Mouse (Mus musculus) heart, embryonic 11.5 days (tissue): ENCODE data around the gene Akap14. TPM values are rescaled to one million over a fixed set of nuclear protein-coding genes. Genes with fewer than 3 reads are reported as not detected.
A peak's percentile ranks its signal among the peaks of the same experiment; 100 is the strongest.
"Not testable (repeated sequence)": the region's sequence is repeated elsewhere in the genome, so short reads cannot be mapped to it uniquely, and the experiment has no call there.

ENCODE experiments used
- ATAC-seq: fragments of 200-750 bp; cut with Nextera tagmentation; replicated peaks from 2 replicates; pipeline ENCODE4 v1.8.0; 2017; ENCODE audit warnings: moderate library complexity; ENCODE audit not compliant: insufficient number of reproducible peaks, low FRiP score, low TSS enrichment
- H3K27ac ChIP-seq: fragments of 300-500 bp; sonication (generic); 2 replicates; pipeline ENCODE4 v1.5.1; 2014; ENCODE audit warnings: mild to moderate bottlenecking, low read depth, low read length
- H3K27me3 ChIP-seq: fragments of 300-500 bp; sonication (generic); 2 replicates; pipeline ENCODE4 v1.6.1; 2014; ENCODE audit warnings: mild to moderate bottlenecking, low read length, mixed read lengths; ENCODE audit not compliant: control insufficient read depth, insufficient read depth
- H3K36me3 ChIP-seq: fragments of 300-500 bp; sonication (generic); 2 replicates; pipeline ENCODE4 v1.6.1; 2014; ENCODE audit warnings: mild to moderate bottlenecking, low read length, moderate library complexity, mixed read lengths; ENCODE audit not compliant: control insufficient read depth, insufficient read depth
- H3K4me1 ChIP-seq: fragments of 300-500 bp; sonication (generic); 2 replicates; pipeline ENCODE4 v1.6.1; 2014; ENCODE audit warnings: low read length; ENCODE audit not compliant: control insufficient read depth, insufficient read depth
- H3K4me2 ChIP-seq: fragments of 300-500 bp; sonication (generic); 2 replicates; pipeline ENCODE4 v1.6.1; 2014; ENCODE audit warnings: mild to moderate bottlenecking, moderate library complexity
- H3K4me3 ChIP-seq: fragments of 300-500 bp; sonication (generic); 2 replicates; pipeline ENCODE4 v1.5.1; 2014; ENCODE audit warnings: low read depth, low read length
- H3K9ac ChIP-seq: fragments of 300-500 bp; sonication (generic); 2 replicates; pipeline ENCODE4 v1.6.1; 2014; ENCODE audit warnings: mild to moderate bottlenecking, low read depth, low read length, moderate library complexity
- H3K9me3 ChIP-seq: fragments of 300-500 bp; sonication (generic); replicated peaks from 2 replicates; pipeline ENCODE4 v1.6.1; 2016; ENCODE audit warnings: low read length; ENCODE audit not compliant: control insufficient read depth
- WGBS: fragments of 180-500 bp; shearing (Covaris S2); extraction: QIAGEN DNeasy Blood & Tissue Kit; methylation state at CpG from one replicate; pipeline ENCODE4 v1.1.7; 2014; ENCODE audit not compliant: insufficient replicate concordance; 5-methylcytosine and 5-hydroxymethylcytosine counted together
- polyA plus RNA-seq: library from polyadenylated mRNA; unstranded; fragments of >200 nt; fragmentation: Nextera tagmentation; extraction: Ambion mirVana; gene quantifications from 2 replicates; pipeline ENCODE4 v1.2.1, GENCODE M21; 2014

The Akap14 gene
- polyA plus RNA-seq, 1 experiment from 2014 or later: not detected

DNA sequence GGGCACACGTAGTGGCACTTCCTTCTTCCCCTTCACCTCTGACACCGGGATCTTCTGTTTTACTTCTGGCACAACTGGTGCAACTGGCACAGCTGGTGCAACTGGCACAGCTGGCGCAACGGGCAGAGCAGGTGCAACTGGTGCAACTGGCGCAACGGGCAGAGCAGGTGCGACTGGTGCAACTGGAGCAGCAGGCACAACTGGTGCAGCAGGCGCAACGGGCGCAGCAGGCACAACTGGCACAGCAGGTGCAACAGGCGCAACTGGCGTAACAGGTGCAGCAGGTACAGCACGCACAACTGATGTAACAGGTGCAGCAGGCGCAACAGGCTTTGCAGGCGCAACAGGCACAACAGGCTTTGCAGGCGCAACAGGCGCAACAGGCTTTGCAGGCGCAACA is 5.5 kb downstream of the Akap14 start:
- H3K4me3 ChIP-seq: no peak overlapping the region
- no peaks in the 10 kb centered on the region for H3K9me3 ChIP-seq
- H3K4me2 ChIP-seq: no peak overlapping the region
- ATAC-seq: no peak
- H3K27me3 ChIP-seq: peaks cover 2% of the 10 kb centered on the region; the same call in 1 of the 2 replicates
- H3K9ac ChIP-seq: no peak overlapping the region
- H3K27ac ChIP-seq: no peak overlapping the region
- H3K4me1 ChIP-seq: no peaks in the 10 kb centered on the region
- 69% methylated on average over 18 of the region's 18 CpGs for WGBS
- no peaks in the 10 kb centered on the region for H3K36me3 ChIP-seq

DNA sequence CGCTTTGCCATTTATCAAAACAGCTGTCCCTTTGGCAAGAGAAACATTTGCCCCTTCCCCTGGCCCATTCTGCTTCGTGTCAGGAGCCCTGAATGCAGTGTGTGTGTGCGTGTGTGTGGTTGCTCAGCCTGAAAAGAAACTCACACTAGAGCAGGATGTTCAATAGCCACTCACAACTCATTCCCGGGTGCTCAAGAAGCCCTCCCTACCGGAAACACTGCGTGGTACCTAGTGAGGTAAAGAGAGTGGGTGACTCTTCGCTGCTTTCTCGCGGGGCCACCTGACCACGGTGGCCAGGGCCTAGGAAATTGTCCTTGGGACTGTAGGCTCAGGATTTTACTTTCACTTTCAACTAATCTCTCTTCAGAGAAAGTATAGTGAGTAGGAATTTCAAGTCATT is 7.5 kb downstream of the Akap14 start:
- ATAC-seq: no peak
- Histone ChIP-seq H3K27ac (no peak overlapping the region), H3K9me3 (no peaks in the 10 kb centered on the region), H3K9ac (no peak overlapping the region), H3K4me3 (no peak overlapping the region), H3K4me1 (no peaks in the 10 kb centered on the region), H3K27me3 (peaks cover 2% of the 10 kb centered on the region; the same call in 1 of the 2 replicates), H3K4me2 (no peak overlapping the region), H3K36me3 (no peaks in the 10 kb centered on the region)
- WGBS: 77% methylated on average over 10 of the region's 10 CpGs

DNA sequence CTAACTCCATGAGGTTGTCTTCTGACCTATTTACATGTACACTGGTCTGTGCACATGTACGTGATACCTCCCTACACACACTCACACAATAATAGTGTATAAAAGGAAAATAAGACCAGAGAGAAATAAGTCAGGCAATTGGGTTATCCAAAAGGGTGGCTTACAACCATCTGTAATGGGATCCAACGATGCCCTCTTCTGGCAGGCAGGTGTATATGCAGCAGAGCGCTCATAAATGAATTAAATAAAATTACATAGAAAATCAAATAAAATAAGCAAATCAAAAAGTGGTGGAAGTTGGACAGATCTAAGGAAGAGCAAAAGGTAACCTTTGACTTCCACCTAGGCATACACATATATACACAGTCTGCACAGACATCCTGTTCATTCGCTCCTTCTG is 10.8 kb downstream of the Akap14 start:
- no peak overlapping the region for H3K4me2 ChIP-seq
- 53% methylated on average over 4 of the region's 4 CpGs for WGBS

DNA sequence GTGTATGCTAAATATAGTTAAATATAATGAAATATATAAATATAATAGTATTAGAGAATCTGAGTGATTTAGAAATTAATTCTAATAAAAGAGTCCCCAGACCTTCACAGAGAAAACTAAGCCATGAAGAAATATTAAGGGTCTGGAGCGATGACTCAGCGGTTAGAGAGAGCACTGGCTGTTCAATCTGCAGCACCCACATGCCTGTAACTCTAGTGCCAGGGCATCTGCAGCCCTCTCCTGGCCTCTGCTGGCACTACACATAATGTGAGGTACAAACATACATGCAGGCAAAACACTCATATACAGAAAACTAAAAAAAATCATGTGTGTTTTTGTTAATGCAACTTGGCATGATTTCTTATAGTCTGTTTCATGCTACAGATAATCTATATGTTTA is 23.7 kb downstream of the Akap14 start:
- WGBS: 93% methylated on average over 2 of the region's 2 CpGs
- Histone ChIP-seq H3K4me3 (no peak overlapping the region), H3K9ac (no peak overlapping the region), H3K27me3 (no peaks in the 10 kb centered on the region), H3K4me2 (no peak overlapping the region), H3K9me3 (no peaks in the 10 kb centered on the region), H3K27ac (no peak overlapping the region), H3K4me1 (no peaks in the 10 kb centered on the region), H3K36me3 (0 out of 2 replicates have a peak, but pooled peaks cover 5% of the 10 kb centered on the region)
- ATAC-seq: no peak

More for the DNA sequence above, 10.8 kb downstream of the Akap14 start:
- Histone ChIP-seq H3K4me1 (no peaks in the 10 kb centered on the region), H3K9me3 (no peaks in the 10 kb centered on the region), H3K27ac (no peak overlapping the region), H3K4me3 (no peak overlapping the region), H3K27me3 (no peaks in the 10 kb centered on the region), H3K36me3 (no peaks in the 10 kb centered on the region), H3K9ac (no peak overlapping the region)
- ATAC-seq: no peak

DNA sequence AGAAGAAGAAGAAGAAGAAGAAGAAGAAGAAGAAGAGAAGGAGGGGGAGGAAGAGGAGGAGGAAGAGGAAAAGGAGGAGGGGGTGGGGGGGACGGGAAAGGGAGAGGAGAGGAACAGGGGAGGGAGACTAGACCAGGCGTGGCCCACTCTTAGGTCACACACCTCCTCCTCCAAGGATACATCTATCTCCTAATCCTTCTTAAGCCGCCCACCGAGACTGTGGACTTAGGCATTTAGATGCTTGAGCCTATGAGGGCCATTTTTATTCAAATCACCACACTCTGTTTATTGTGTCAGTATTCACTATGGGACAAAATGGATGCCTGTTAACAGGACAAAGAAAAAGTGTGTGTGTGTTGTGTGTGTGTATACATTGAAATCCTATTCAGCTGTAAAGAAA is 24.1 kb downstream of the Akap14 start:
- not testable (repeated sequence) for H3K27me3 ChIP-seq, H3K4me1 ChIP-seq, H3K9ac ChIP-seq, ATAC-seq, H3K27ac ChIP-seq, H3K36me3 ChIP-seq, H3K4me3 ChIP-seq, H3K9me3 ChIP-seq, H3K4me2 ChIP-seq
- WGBS: 54% methylated on average over 2 of the region's 4 CpGs

DNA sequence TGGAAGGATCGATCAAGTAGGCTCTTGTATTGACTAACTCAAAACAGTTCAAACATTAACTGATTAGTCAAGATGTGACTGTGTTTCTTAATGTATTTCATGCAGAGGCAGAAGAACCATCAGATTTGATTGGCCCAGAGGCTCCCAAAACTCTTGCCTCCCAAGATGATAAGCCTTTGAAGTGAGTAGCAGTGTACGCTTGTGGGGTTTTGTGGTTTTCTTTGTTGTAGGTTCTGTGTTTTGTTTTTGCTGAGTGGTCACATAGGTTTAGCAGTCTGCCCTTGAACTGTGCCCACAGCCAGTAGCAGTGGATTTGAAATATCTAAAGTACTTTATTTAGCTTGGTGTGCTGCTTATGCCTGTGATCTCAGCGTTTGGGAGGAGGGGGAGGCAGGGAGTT is 26.9 kb downstream of the Akap14 start:
- 76% methylated on average over 3 of the region's 3 CpGs for WGBS
- Histone ChIP-seq H3K9ac (no peak overlapping the region), H3K4me2 (no peak overlapping the region), H3K27me3 (no peaks in the 10 kb centered on the region), H3K9me3 (no peaks in the 10 kb centered on the region), H3K4me1 (no peaks in the 10 kb centered on the region), H3K4me3 (no peak overlapping the region), H3K36me3 (0 out of 2 replicates have a peak, but pooled peaks cover 4% of the 10 kb centered on the region), H3K27ac (no peak overlapping the region)
- no peak for ATAC-seq

DNA sequence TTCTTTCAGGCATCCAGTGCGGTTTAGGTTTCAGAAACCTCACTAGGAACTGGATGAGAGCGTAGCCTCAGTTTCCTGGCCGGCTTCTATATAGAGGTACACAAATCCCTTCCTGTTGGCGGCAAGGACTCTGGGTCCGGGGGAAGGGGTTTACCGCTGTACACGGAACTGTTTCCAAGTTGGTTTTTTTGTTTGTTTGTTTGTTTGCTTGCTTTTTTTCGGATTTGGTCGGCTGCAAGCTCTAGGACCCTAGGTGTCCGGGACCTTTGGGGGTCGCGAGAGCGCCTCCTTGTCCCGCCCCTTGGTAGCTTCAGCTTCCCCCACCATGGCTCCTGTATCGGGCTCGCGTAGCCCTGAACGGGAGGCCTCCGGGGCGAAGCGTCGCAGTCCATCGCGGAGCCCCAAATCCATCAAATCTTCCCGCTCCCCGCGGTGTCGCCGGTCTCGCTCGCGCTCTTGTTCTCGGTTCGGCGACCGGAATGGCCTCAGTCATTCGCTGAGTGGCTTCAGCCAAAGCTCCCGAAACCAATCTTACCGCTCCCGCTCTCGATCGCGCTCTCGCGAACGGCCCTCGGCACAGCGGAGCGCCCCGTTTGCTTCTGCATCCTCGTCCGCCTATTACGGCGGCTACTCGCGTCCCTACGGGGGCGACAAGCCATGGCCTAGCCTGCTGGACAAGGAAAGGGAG is 41.8 kb downstream of the Akap14 start, which contains the start of gene Nkap:
TSS of gene Nkap (plus strand) at position 125 of the 688 bp plus-strand sequence.
- Histone ChIP-seq H3K4me2 (peak within 1 kb of the TSS; percentile 66), H3K27me3 (no peaks in the 10 kb centered on the region), H3K4me3 (peak within 1 kb of the TSS; percentile 61), H3K4me1 (no peaks in the 10 kb centered on the region; the same call in 1 of the 2 replicates), H3K9me3 (no peaks in the 10 kb centered on the region), H3K36me3 (no peaks in the 10 kb centered on the region), H3K9ac (peak within 1 kb of the TSS; percentile 85), H3K27ac (peak within 1 kb of the TSS; percentile 65)
- peak; percentile 63; the same call in 1 of the 2 replicates for ATAC-seq
- 12% methylated on average over 58 of the region's 58 CpGs for WGBS

DNA sequence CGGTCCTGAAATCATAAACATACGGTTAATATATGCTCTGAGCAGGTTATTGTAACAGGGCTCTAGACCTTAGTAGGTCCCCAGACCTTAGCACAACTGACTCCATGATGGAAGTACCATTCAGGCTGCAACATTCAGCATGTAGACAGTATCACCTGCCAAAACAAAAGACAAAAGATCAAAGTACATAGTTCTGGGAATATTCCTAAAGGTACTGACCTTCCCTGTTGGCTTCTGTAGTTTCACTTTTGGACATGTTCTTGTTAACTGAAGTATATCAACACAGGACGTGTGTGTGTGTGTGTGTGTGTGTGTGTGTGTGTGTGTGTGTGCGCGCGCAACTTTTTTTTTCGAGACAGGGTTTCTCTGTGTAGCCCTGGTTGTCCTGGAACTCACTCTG is 43.1 kb downstream of the Akap14 start:
- Histone ChIP-seq H3K27me3 (no peaks in the 10 kb centered on the region), H3K27ac (no peak overlapping the region), H3K9ac (no peak overlapping the region), H3K4me2 (no peak overlapping the region), H3K9me3 (no peaks in the 10 kb centered on the region), H3K36me3 (no peaks in the 10 kb centered on the region), H3K4me3 (no peak overlapping the region), H3K4me1 (no peaks in the 10 kb centered on the region; the same call in 1 of the 2 replicates)
- WGBS: 83% methylated on average over 7 of the region's 7 CpGs
- ATAC-seq: no peak

DNA sequence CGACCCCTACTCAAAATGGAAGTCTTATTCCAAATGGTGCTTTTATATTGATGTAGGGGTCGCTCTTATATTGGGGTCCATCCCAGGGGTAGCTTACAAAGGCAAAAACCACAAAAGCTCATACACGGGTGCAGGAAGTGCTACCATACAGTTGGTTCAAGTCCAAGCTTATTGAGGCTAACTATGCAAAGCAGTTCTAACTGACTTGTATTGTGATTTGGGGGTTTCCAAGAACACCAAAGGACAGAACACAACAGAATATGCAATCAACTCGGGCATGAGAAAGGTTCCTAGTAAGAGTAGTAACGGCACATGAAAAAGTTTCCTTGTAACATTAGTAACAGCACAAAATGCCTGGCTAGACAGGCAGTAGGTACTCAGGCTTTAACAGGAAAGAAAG is 48.4 kb downstream of the Akap14 start:
- Histone ChIP-seq H3K36me3 (no peaks in the 10 kb centered on the region), H3K9ac (no peak overlapping the region), H3K4me3 (no peak overlapping the region), H3K4me1 (no peaks in the 10 kb centered on the region), H3K27me3 (peaks cover 4% of the 10 kb centered on the region; the same call in 1 of the 2 replicates), H3K9me3 (no peaks in the 10 kb centered on the region), H3K4me2 (no peak overlapping the region), H3K27ac (no peak overlapping the region)
- 57% methylated on average over 5 of the region's 5 CpGs for WGBS
- ATAC-seq: no peak
